Mouse (Mus musculus) neural tube, embryonic 15.5 days (tissue): ENCODE data around the gene Smap1. TPM values are rescaled to one million over a fixed set of nuclear protein-coding genes. Genes with fewer than 3 reads are reported as not detected.

Experiments used
- ATAC-seq: fragments of 200-750 bp; cut with Nextera tagmentation; 2 replicates; pipeline ENCODE4 v1.8.0; 2017; ENCODE audit warnings: mild to moderate bottlenecking, moderate TSS enrichment, moderate library complexity; ENCODE audit not compliant: low FRiP score
- H3K27ac ChIP-seq: fragments of 300-500 bp; sonication (generic); replicated peaks from 2 replicates; pipeline ENCODE4 v1.5.1; 2015; ENCODE audit warnings: mild to moderate bottlenecking, inconsistent platforms
- H3K27me3 ChIP-seq: fragments of 300-500 bp; sonication (generic); replicated peaks from 2 replicates; pipeline ENCODE4 v1.6.1; 2015; ENCODE audit warnings: inconsistent platforms
- H3K36me3 ChIP-seq: fragments of 300-500 bp; sonication (generic); 2 replicates; pipeline ENCODE4 v1.6.1; 2015; ENCODE audit warnings: inconsistent platforms
- H3K4me1 ChIP-seq: fragments of 300-500 bp; sonication (generic); 2 replicates; pipeline ENCODE4 v1.6.1; 2015; ENCODE audit warnings: inconsistent platforms
- H3K4me2 ChIP-seq: fragments of 300-500 bp; sonication (generic); 2 replicates; pipeline ENCODE4 v1.6.1; 2015; ENCODE audit warnings: inconsistent platforms, mild to moderate bottlenecking, moderate library complexity
- H3K4me3 ChIP-seq: fragments of 300-500 bp; sonication (generic); replicated peaks from 2 replicates; pipeline ENCODE4 v1.5.1; 2015; ENCODE audit warnings: mild to moderate bottlenecking, inconsistent platforms
- H3K9ac ChIP-seq: fragments of 300-500 bp; sonication (generic); replicated peaks from 2 replicates; pipeline ENCODE4 v1.6.1; 2015; ENCODE audit warnings: mild to moderate bottlenecking, inconsistent platforms
- H3K9me3 ChIP-seq: fragments of 300-500 bp; sonication (generic); replicated peaks from 2 replicates; pipeline ENCODE4 v1.6.1; 2016; ENCODE audit warnings: inconsistent platforms
- WGBS: fragments of 180-500 bp; shearing (Covaris S2); methylation state at CpG from one replicate; pipeline ENCODE4 v1.1.7; 2015; ENCODE audit warnings: mixed read lengths; 5-methylcytosine and 5-hydroxymethylcytosine counted together
- polyA plus RNA-seq: library from polyadenylated mRNA; unstranded; fragments of >200 nt; fragmentation: Nextera tagmentation; extraction: Ambion mirVana; gene quantifications from 2 replicates; pipeline ENCODE4 v1.2.1, GENCODE M21; 2015

Gene Smap1
- polyA plus RNA-seq, 1 experiment from 2014 or later = 111 TPM

- no peak overlapping the region for H3K4me2 ChIP-seq
- no peak overlapping the region for H3K9ac ChIP-seq
- no peak for ATAC-seq
- H3K27ac ChIP-seq = no peak overlapping the region
- no peaks in the 10 kb centered on the region for H3K9me3 ChIP-seq
- H3K4me1 ChIP-seq = no peaks in the 10 kb centered on the region
- no peak overlapping the region for H3K4me3 ChIP-seq
- H3K36me3 ChIP-seq = peaks cover 10% of the 10 kb centered on the region; the same call in 1 of the 2 replicates
- no peaks in the 10 kb centered on the region for H3K27me3 ChIP-seq
- WGBS = 38% methylated on average over 2 of the region's 2 CpGs
These were observed 54.7 kb downstream of the Smap1 start for GRCm38 (mm10) chr1:23867350-23867862.

- ATAC-seq = no peak
- no peak overlapping the region for H3K4me2 ChIP-seq
- H3K4me1 ChIP-seq = no peaks in the 10 kb centered on the region
- H3K27me3 ChIP-seq = no peaks in the 10 kb centered on the region
- peaks cover 4% of the 10 kb centered on the region; the same call in 1 of the 2 replicates for H3K36me3 ChIP-seq
- no peak overlapping the region for H3K27ac ChIP-seq
- 95% methylated on average over 7 of the region's 7 CpGs for WGBS
- H3K4me3 ChIP-seq = no peak overlapping the region
- H3K9me3 ChIP-seq = no peaks in the 10 kb centered on the region
- no peak overlapping the region for H3K9ac ChIP-seq
These were observed 56.6 kb downstream of the Smap1 start for GRCm38 (mm10) chr1:23865566-23865965.

GRCm38 (mm10) chr1:23860944-23861343, 61.2 kb downstream of the Smap1 start:
- 93% methylated on average over 2 of the region's 2 CpGs for WGBS
- Histone ChIP-seq H3K27me3 (no peaks in the 10 kb centered on the region), H3K4me1 (no peaks in the 10 kb centered on the region), H3K4me3 (no peak overlapping the region), H3K9me3 (no peaks in the 10 kb centered on the region), H3K9ac (no peak overlapping the region), H3K36me3 (peaks cover 23% of the 10 kb centered on the region), H3K4me2 (no peak overlapping the region), H3K27ac (no peak overlapping the region)
- ATAC-seq = no peak

- no peaks in the 10 kb centered on the region for H3K4me1 ChIP-seq
- no peak for ATAC-seq
- H3K9ac ChIP-seq = no peak overlapping the region
- H3K27me3 ChIP-seq = no peaks in the 10 kb centered on the region
- no peaks in the 10 kb centered on the region for H3K9me3 ChIP-seq
- no peak overlapping the region for H3K27ac ChIP-seq
- H3K4me3 ChIP-seq = no peak overlapping the region
- no peak overlapping the region for H3K4me2 ChIP-seq
- 93% methylated on average over 3 of the region's 3 CpGs for WGBS
- H3K36me3 ChIP-seq = peaks cover 31% of the 10 kb centered on the region
These were observed 66.5 kb downstream of the Smap1 start for GRCm38 (mm10) chr1:23855623-23856022.

GRCm38 (mm10) chr1:23846044-23846680, 76.0 kb downstream of the Smap1 start:
- peaks cover 38% of the 10 kb centered on the region for H3K36me3 ChIP-seq
- no peaks in the 10 kb centered on the region for H3K9me3 ChIP-seq
- H3K4me3 ChIP-seq = no peak overlapping the region
- H3K4me1 ChIP-seq = peaks cover 11% of the 10 kb centered on the region
- no peak for ATAC-seq
- WGBS = 51% methylated on average over 10 of the region's 10 CpGs
- 0 out of 2 replicates have a peak overlapping the region, but pooled peaks have one; percentile 14 for H3K27ac ChIP-seq
- H3K4me2 ChIP-seq = no peak overlapping the region
- H3K9ac ChIP-seq = no peak overlapping the region
- H3K27me3 ChIP-seq = no peaks in the 10 kb centered on the region

GRCm38 (mm10) chr1:23845007-23845406, 77.1 kb downstream of the Smap1 start:
- H3K9me3 ChIP-seq = no peaks in the 10 kb centered on the region
- H3K27ac ChIP-seq = no peak overlapping the region
- H3K4me2 ChIP-seq = no peak overlapping the region
- WGBS = 95% methylated on average over 10 of the region's 10 CpGs
- H3K4me1 ChIP-seq = peaks cover 11% of the 10 kb centered on the region
- H3K9ac ChIP-seq = no peak overlapping the region
- H3K27me3 ChIP-seq = no peaks in the 10 kb centered on the region
- H3K36me3 ChIP-seq = peaks cover 34% of the 10 kb centered on the region
- no peak for ATAC-seq
- no peak overlapping the region for H3K4me3 ChIP-seq

- Histone ChIP-seq H3K9me3 (no peaks in the 10 kb centered on the region), H3K9ac (no peak overlapping the region), H3K36me3 (peaks cover 32% of the 10 kb centered on the region), H3K4me2 (no peak overlapping the region), H3K27ac (peak overlapping the region; percentile 46; the same call in 1 of the 2 replicates), H3K27me3 (no peaks in the 10 kb centered on the region), H3K4me1 (peaks cover 11% of the 10 kb centered on the region), H3K4me3 (no peak overlapping the region)
- WGBS = 77% methylated on average over 7 of the region's 7 CpGs
- no peak for ATAC-seq
These were observed 78.3 kb downstream of the Smap1 start for GRCm38 (mm10) chr1:23843790-23844189.

- ATAC-seq = peak; percentile 63
- Histone ChIP-seq H3K9me3 (no peaks in the 10 kb centered on the region), H3K4me2 (no peak overlapping the region), H3K36me3 (peaks cover 22% of the 10 kb centered on the region), H3K9ac (no peak overlapping the region), H3K4me3 (no peak overlapping the region), H3K27me3 (no peaks in the 10 kb centered on the region), H3K4me1 (peaks cover 11% of the 10 kb centered on the region), H3K27ac (peak overlapping the region; percentile 46)
- WGBS = 37% methylated on average over 3 of the region's 3 CpGs
These were observed 79.5 kb downstream of the Smap1 start for GRCm38 (mm10) chr1:23842629-23843028.

- Histone ChIP-seq H3K9me3 (no peaks in the 10 kb centered on the region), H3K27ac (no peak overlapping the region), H3K4me2 (no peak overlapping the region), H3K4me1 (peaks cover 8% of the 10 kb centered on the region), H3K9ac (no peak overlapping the region), H3K4me3 (no peak overlapping the region), H3K36me3 (peaks cover 11% of the 10 kb centered on the region), H3K27me3 (no peaks in the 10 kb centered on the region)
- no peak for ATAC-seq
These were observed 81.2 kb downstream of the Smap1 start for GRCm38 (mm10) chr1:23840924-23841323.

GRCm38 (mm10) chr1:23836630-23837029, 85.5 kb downstream of the Smap1 start:
- Histone ChIP-seq H3K4me1 (peaks cover 10% of the 10 kb centered on the region), H3K27ac (no peak overlapping the region), H3K9ac (no peak overlapping the region), H3K4me3 (no peak overlapping the region), H3K36me3 (no peaks in the 10 kb centered on the region), H3K9me3 (no peaks in the 10 kb centered on the region), H3K27me3 (no peaks in the 10 kb centered on the region), H3K4me2 (no peak overlapping the region)
- ATAC-seq = no peak
- WGBS = 90% methylated on average over 4 of the region's 4 CpGs

GRCm38 (mm10) chr1:23834819-23835218, 87.3 kb downstream of the Smap1 start:
- Histone ChIP-seq H3K4me3 (no peak overlapping the region), H3K4me2 (0 out of 2 replicates have a peak overlapping the region, but pooled peaks have one; percentile 9), H3K27me3 (no peaks in the 10 kb centered on the region), H3K9ac (no peak overlapping the region), H3K9me3 (no peaks in the 10 kb centered on the region), H3K36me3 (no peaks in the 10 kb centered on the region), H3K4me1 (peaks cover 10% of the 10 kb centered on the region), H3K27ac (peak overlapping the region; percentile 68)
- 35% methylated on average over 9 of the region's 9 CpGs for WGBS
- peak; percentile 57 for ATAC-seq

GRCm38 (mm10) chr1:23834246-23834645, 87.9 kb downstream of the Smap1 start:
- H3K36me3 ChIP-seq = no peaks in the 10 kb centered on the region
- peaks cover 10% of the 10 kb centered on the region for H3K4me1 ChIP-seq
- H3K4me2 ChIP-seq = no peak overlapping the region
- H3K9ac ChIP-seq = no peak overlapping the region
- no peak overlapping the region for H3K4me3 ChIP-seq
- no peaks in the 10 kb centered on the region for H3K9me3 ChIP-seq
- ATAC-seq = peak; percentile 7; the same call in 1 of the 2 replicates
- WGBS = 64% methylated on average over 7 of the region's 7 CpGs
- peak overlapping the region; percentile 68 for H3K27ac ChIP-seq
- H3K27me3 ChIP-seq = no peaks in the 10 kb centered on the region
